ENCODE assay signal across 8 mouse cellular contexts in genomic region chr7:49450261-49451141, GRCm38 (mm10).
DNase-seq lines count a peak whose midpoint lies in the region; ATAC-seq and TF ChIP-seq lines count a peak whose summit lies in the region.

No protein-coding gene starts in this region.

- peaks cover 3% of the 10 kb centered on the region; the same call in 1 of the 2 replicates for H3K36me3 ChIP-seq in ES-E14 (ENCODE audit: control insufficient read depth, insufficient read depth, low read length, poor library complexity, severe bottlenecking)
- H3K36me3 ChIP-seq in forebrain, embryonic 12.5 days (replicated peaks): 0 out of 2 replicates have a peak, but pooled peaks cover 4% of the 10 kb centered on the region
- H3K36me3 ChIP-seq in liver, embryonic 11.5 days (ENCODE audit: control insufficient read depth, insufficient read depth, low read length): no peaks in the 10 kb centered on the region; the same call in 1 of the 2 replicates
- no peaks in the 10 kb centered on the region; the same call in 1 of the 2 replicates for H3K36me3 ChIP-seq in stomach, embryonic 15.5 days

- intact Hi-C loops in heart, postnatal 36 days (cut with DNase I): no loop called here

- H3K9me3 ChIP-seq in ES-E14 (ENCODE audit: control insufficient read depth, insufficient read depth, low read depth, low read length): no peaks in the 10 kb centered on the region
- H3K9me3 ChIP-seq in forebrain, embryonic 12.5 days: no peaks in the 10 kb centered on the region
- H3K9me3 ChIP-seq in liver, embryonic 11.5 days (ENCODE audit: control insufficient read depth, low read length): no peaks in the 10 kb centered on the region
- no peaks in the 10 kb centered on the region for H3K9me3 ChIP-seq in stomach, embryonic 15.5 days

- in situ Hi-C loops in ES-E14 (cut with MboI; ENCODE audit: low sequenced_read_pairs in 2 of 2, unreplicated experiment in 2 of 2): no loop called here

- no peak for ATAC-seq in forebrain, embryonic 12.5 days (ENCODE audit: low FRiP score)
- ATAC-seq in liver, embryonic 11.5 days (replicated peaks; ENCODE audit: low FRiP score): peak; percentile 63
- ATAC-seq in stomach, embryonic 15.5 days (ENCODE audit: insufficient read depth, low FRiP score, low read depth): peak; percentile 83

- peak overlapping the region in 1 of 2 experiments; percentile 5; a peak in 1 of 4 replicates for H3K4me3 ChIP-seq in ES-E14 (ENCODE audit: insufficient read depth in 1 of 2, low read depth in 1 of 2, low read length in 2 of 2, poor library complexity in 1 of 2, severe bottlenecking in 1 of 2)
- no peak overlapping the region for H3K4me3 ChIP-seq in forebrain, embryonic 12.5 days (replicated peaks)
- 0 out of 2 replicates have a peak overlapping the region, but pooled peaks have one; percentile 24 for H3K4me3 ChIP-seq in liver, embryonic 11.5 days (ENCODE audit: low read depth, low read length)
- H3K4me3 ChIP-seq in stomach, embryonic 15.5 days (replicated peaks): peak overlapping the region; percentile 25

- no peak overlapping the region; the same call in 1 of the 2 replicates for H3K27ac ChIP-seq in ES-E14 (ENCODE audit: insufficient read depth, low read depth, low read length, poor library complexity, severe bottlenecking)
- H3K27ac ChIP-seq in forebrain, embryonic 12.5 days: no peak overlapping the region
- peak overlapping the region; percentile 13; the same call in 1 of the 2 replicates for H3K27ac ChIP-seq in liver, embryonic 11.5 days (ENCODE audit: low read depth, low read length)
- H3K27ac ChIP-seq in stomach, embryonic 15.5 days: peak overlapping the region; percentile 82

- WGBS in forebrain, embryonic 12.5 days: 26% methylated on average over 22 of the region's 22 CpGs
- 14% methylated on average over 22 of the region's 22 CpGs for whole genome bisulfite sequencing in liver, embryonic 11.5 days
- 14% methylated on average over 22 of the region's 22 CpGs for WGBS in stomach, embryonic 15.5 days

- peaks cover 20% of the 10 kb centered on the region for H3K27me3 ChIP-seq in forebrain, embryonic 12.5 days
- no peaks in the 10 kb centered on the region for H3K27me3 ChIP-seq in liver, embryonic 11.5 days (replicated peaks; ENCODE audit: control insufficient read depth, insufficient read depth, low read length)
- no peaks in the 10 kb centered on the region for H3K27me3 ChIP-seq in stomach, embryonic 15.5 days (replicated peaks)

- peaks cover 20 to 43% of the 10 kb centered on the region in 2 experiments for H3K4me1 ChIP-seq in ES-E14 (ENCODE audit: control insufficient read depth in 2 of 2, insufficient read depth in 2 of 2, low read length in 2 of 2, poor library complexity in 1 of 2)
- H3K4me1 ChIP-seq in forebrain, embryonic 12.5 days: peaks cover 16% of the 10 kb centered on the region
- H3K4me1 ChIP-seq in liver, embryonic 11.5 days (replicated peaks; ENCODE audit: control insufficient read depth, insufficient read depth, low read length): peaks cover 3% of the 10 kb centered on the region; the same call in 1 of the 2 replicates
- H3K4me1 ChIP-seq in stomach, embryonic 15.5 days: peaks cover 14% of the 10 kb centered on the region; the same call in 1 of the 2 replicates

- H3K9ac ChIP-seq in ES-E14 (ENCODE audit: insufficient read depth, low read depth, low read length, poor library complexity, severe bottlenecking): peak overlapping the region; percentile 2; the same call in 1 of the 2 replicates
- H3K9ac ChIP-seq in forebrain, embryonic 12.5 days: no peak overlapping the region
- H3K9ac ChIP-seq in liver, embryonic 11.5 days (ENCODE audit: low read depth, low read length): no peak overlapping the region
- no peak overlapping the region for H3K9ac ChIP-seq in stomach, embryonic 15.5 days

- peak; percentile 87 for DNase-seq in heart, adult 11 months
- no peak for DNase-seq in heart, postnatal 36 days
- DNase-seq in ES-E14 (ENCODE audit: low read depth, low spot score): no peak
- DNase-seq in liver, embryonic 11.5 days (ENCODE audit: low spot score): no peak
- no peak for DNase-seq in cerebellum, adult 9-11 months
- DNase-seq in cerebellum, postnatal 36 days: no peak

- peak overlapping the region; percentile 3; the same call in 1 of the 2 replicates for H3K4me2 ChIP-seq in forebrain, embryonic 12.5 days
- H3K4me2 ChIP-seq in liver, embryonic 11.5 days: peak overlapping the region; percentile 53
- peak overlapping the region; percentile 45 for H3K4me2 ChIP-seq in stomach, embryonic 15.5 days

TF ChIP-seq in ES-E14, 5 proteins besides CTCF, POLR2A, EP300 and RAD21:
- no peak for TF ChIP-seq ZC3H11A (IDR thresholded peaks at IDR 0.05; ENCODE audit: borderline replicate concordance, low read depth, low read length)
- TF ChIP-seq HCFC1 (IDR thresholded peaks at IDR 0.05; ENCODE audit: borderline replicate concordance, insufficient read depth, low read length): no peak
- TF ChIP-seq CHD2 (IDR thresholded peaks at IDR 0.05; ENCODE audit: low read depth, low read length): no peak
- no peak for TF ChIP-seq ZNF384 (IDR thresholded peaks at IDR 0.05; ENCODE audit: low read depth, low read length)
- no peak for TF ChIP-seq MAFK (IDR thresholded peaks at IDR 0.05; ENCODE audit: insufficient read depth, low read depth, low read length)

Comparison
In these comparisons a context has a peak if more than half of its experiments do, and no peak if none do; other contexts are left out.
1. H3K27ac ChIP-seq: peak in liver, embryonic 11.5 days (single experiment) and stomach, embryonic 15.5 days (single experiment); none in ES-E14 (single experiment) and forebrain, embryonic 12.5 days (single experiment).
2. H3K4me2 ChIP-seq: peak in every context shown above with its lines; median percentile 53 in liver, embryonic 11.5 days; 45 in stomach, embryonic 15.5 days; 3 in forebrain, embryonic 12.5 days.